Mouse (Mus musculus) heart, adult 2 months (tissue): ENCODE data around the gene Gm20708.
"Not testable (repeated sequence)": the region's sequence is repeated elsewhere in the genome, so short reads cannot be mapped to it uniquely, and the experiment has no call there.

ENCODE experiments used
- CTCF ChIP-seq: fragments of 200-600 bp; IDR thresholded peaks from 2 replicates; pipeline ENCODE4 v1.8.1; 2022; ENCODE audit warnings: antibody characterized with exemption, mild to moderate bottlenecking, moderate library complexity
- POLR2A ChIP-seq: fragments of 200-500 bp; IDR thresholded peaks from 2 replicates; pipeline ENCODE4 v1.6.1; 2011; ENCODE audit warnings: mild to moderate bottlenecking, low read depth, low read length, control low read depth; ENCODE audit not compliant: insufficient read depth

DNA sequence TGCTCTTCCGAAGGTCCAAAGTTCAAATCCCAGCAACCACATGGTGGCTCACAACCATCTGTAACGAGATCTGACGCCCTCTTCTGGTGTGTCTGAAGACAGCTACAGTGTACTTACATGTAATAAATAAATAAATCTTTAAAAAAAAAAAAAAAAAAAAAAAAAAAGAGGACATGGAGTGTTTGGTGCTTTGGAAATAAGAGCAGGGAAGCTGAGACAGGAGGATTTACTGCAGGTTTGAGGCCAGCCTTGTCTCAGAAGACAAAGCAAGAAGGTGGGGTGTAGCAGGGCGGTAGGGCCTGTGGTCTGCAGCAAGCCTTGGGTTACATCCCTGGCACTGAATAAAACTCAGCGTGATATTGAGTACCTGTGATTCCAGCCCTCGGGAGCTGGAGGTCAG, 24.0 kb downstream of the Gm20708 start:
- TF ChIP-seq CTCF, POLR2A: not testable (repeated sequence)
